Mouse (Mus musculus): ENCODE results near the gene Wdtc1. TPM values are rescaled to one million over a fixed set of nuclear protein-coding genes. Genes with fewer than 3 reads are reported as not detected.
A peak's percentile ranks its signal among the peaks of the same experiment; 100 is the strongest.

Gene Wdtc1
- polyA plus RNA-seq, 1 experiment from 2014 or later = 18.7 TPM

DNA sequence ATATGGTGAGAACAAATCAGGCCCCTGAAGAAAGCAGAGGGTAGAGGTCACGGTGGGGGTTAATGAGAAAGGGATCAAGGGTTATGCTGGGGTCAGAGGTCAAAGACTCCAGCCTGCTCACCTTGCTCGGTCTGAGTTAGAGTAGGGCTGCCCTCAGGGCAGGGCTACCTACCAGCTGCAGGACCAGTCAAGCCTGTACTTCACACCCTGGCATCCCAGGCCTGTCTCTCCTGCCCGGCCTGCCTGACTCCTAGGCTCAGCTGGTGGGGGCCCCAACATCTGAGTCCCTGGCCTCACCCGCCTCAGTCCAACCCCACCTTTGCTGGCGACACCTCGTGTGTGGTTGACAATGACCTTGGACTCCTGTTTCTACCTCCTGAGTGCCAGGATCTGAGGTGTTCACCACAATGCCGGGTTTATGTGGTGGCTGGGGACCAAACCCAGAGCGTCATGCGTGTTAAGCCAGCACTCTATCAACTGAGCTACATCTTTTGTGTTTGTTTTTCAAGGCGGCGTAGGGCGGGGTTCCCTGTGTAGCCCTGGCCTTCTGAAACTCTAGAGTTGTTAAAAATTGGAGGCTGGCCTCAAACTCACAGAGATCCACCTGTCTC is 95.4 kb downstream of the Wdtc1 start:
- no peak overlapping the region for H3K27ac ChIP-seq
- 0 out of 2 replicates have a peak, but pooled peaks cover 1% of the 10 kb centered on the region for H3K36me3 ChIP-seq
- H3K27me3 ChIP-seq = peaks cover 45% of the 10 kb centered on the region
- no peak overlapping the region for H3K4me3 ChIP-seq
- H3K9me3 ChIP-seq = no peaks in the 10 kb centered on the region
- no peak overlapping the region for H3K4me2 ChIP-seq (replicated peaks)
- no peak for ATAC-seq (ENCODE audit: insufficient number of reproducible peaks, insufficient read depth, low FRiP score, low TSS enrichment)
- 68% methylated on average over 12 of the region's 12 CpGs for WGBS
- peaks cover 7% of the 10 kb centered on the region; the same call in 1 of the 2 replicates for H3K4me1 ChIP-seq
- no peak overlapping the region for H3K9ac ChIP-seq

GRCm38 (mm10) chr4:133257230-133257629 is 96.1 kb downstream of the Wdtc1 start:
- 27% methylated on average over 12 of the region's 12 CpGs for WGBS
- Histone ChIP-seq H3K36me3 (no peaks in the 10 kb centered on the region), H3K4me2 (replicated peaks) (0 out of 2 replicates have a peak overlapping the region, but pooled peaks have one; percentile 3), H3K4me1 (peaks cover 6% of the 10 kb centered on the region; the same call in 1 of the 2 replicates), H3K4me3 (0 out of 2 replicates have a peak overlapping the region, but pooled peaks have one; percentile 7), H3K9me3 (no peaks in the 10 kb centered on the region), H3K27ac (no peak overlapping the region), H3K27me3 (peaks cover 52% of the 10 kb centered on the region), H3K9ac (no peak overlapping the region)
- no peak for ATAC-seq (ENCODE audit: insufficient number of reproducible peaks, insufficient read depth, low FRiP score, low TSS enrichment)

DNA sequence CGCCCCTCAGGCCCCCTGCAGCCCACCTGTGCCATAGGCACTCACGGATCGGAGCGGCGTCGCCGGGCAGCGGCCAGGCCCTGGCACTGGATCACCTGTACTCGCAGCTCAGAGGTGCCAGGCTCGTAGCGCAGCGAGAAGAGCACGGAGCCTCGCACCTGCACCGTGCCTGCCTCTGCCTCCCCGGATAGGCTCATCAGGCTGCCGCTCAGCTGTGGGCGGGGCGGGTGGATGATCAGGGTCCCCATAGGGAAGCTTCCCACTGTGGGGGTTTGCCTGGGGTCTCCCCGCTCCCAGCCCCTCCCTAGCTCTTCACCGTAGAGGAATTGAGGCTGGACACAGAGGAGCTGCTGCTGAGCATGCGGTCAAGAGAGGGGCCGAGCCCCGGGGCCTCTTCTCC is 96.5 kb downstream of the Wdtc1 start:
- WGBS = 21% methylated on average over 24 of the region's 24 CpGs
- no peak; the same call in 1 of the 2 replicates for ATAC-seq (ENCODE audit: insufficient number of reproducible peaks, insufficient read depth, low FRiP score, low TSS enrichment)
- no peaks in the 10 kb centered on the region for H3K36me3 ChIP-seq
- H3K27me3 ChIP-seq = peaks cover 56% of the 10 kb centered on the region
- H3K4me3 ChIP-seq = 0 out of 2 replicates have a peak overlapping the region, but pooled peaks have one; percentile 7
- no peak overlapping the region for H3K9ac ChIP-seq
- no peaks in the 10 kb centered on the region for H3K9me3 ChIP-seq
- H3K27ac ChIP-seq = no peak overlapping the region
- peaks cover 5% of the 10 kb centered on the region; the same call in 1 of the 2 replicates for H3K4me1 ChIP-seq
- H3K4me2 ChIP-seq (replicated peaks) = 0 out of 2 replicates have a peak overlapping the region, but pooled peaks have one; percentile 3

DNA sequence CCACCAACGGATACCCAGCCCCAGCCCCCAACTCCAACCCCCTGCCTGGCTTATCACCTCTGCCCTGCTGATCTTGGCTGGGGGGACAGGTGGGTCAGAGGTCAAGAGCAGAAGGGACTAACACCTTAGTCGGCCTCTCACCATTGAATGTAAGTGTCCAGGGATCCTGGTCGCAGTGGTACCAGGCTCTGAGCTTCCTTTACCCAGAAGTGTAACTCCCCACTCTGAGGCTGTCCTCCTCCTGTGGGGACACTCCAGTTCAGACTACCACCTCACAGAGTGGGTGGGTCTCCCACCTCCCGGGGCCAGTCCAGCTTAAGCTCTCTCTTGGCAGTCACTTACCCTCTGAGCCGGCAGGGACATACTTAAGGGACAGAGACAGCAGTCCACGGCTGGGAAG is 97.9 kb downstream of the Wdtc1 start:
- Histone ChIP-seq H3K36me3 (no peaks in the 10 kb centered on the region), H3K4me1 (peaks cover 16% of the 10 kb centered on the region), H3K9ac (no peak overlapping the region), H3K27ac (no peak overlapping the region), H3K27me3 (peaks cover 70% of the 10 kb centered on the region), H3K4me2 (replicated peaks) (no peak overlapping the region), H3K9me3 (no peaks in the 10 kb centered on the region), H3K4me3 (no peak overlapping the region)
- ATAC-seq (ENCODE audit: insufficient number of reproducible peaks, insufficient read depth, low FRiP score, low TSS enrichment) = no peak
- whole genome bisulfite sequencing = 65% methylated on average over 6 of the region's 6 CpGs

- peaks cover 88% of the 10 kb centered on the region for H3K27me3 ChIP-seq
- no peaks in the 10 kb centered on the region for H3K36me3 ChIP-seq
- no peak overlapping the region for H3K9ac ChIP-seq
- H3K27ac ChIP-seq = no peak overlapping the region
- no peak overlapping the region for H3K4me3 ChIP-seq
- no peak overlapping the region for H3K4me2 ChIP-seq (replicated peaks)
- ATAC-seq (ENCODE audit: insufficient number of reproducible peaks, insufficient read depth, low FRiP score, low TSS enrichment) = no peak
- peaks cover 20% of the 10 kb centered on the region for H3K4me1 ChIP-seq
- 84% methylated on average over 12 of the region's 12 CpGs for WGBS
- H3K9me3 ChIP-seq = no peaks in the 10 kb centered on the region
Observed at GRCm38 (mm10) chr4:133253412-133253811, 99.9 kb downstream of the Wdtc1 start.

DNA sequence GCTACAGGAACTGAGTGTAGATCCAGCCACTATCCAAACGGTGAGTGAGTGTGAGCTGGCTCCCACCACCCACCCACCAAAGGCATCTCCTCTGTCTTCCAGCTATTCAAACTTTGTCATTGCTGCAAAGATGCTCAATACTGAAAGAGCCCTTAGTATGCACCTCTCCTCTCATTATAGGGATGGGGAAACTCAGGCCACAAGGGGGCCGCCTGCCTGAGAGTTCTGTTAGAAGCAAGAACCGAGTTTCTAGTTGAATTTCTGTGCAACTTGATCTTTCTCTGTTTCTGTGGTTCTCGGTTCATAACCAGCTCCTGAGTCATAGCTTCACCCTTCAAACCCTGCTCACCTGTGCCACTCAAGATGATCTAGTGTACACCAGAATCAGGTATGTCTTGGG is 101.2 kb downstream of the Wdtc1 start:
- no peak overlapping the region for H3K4me2 ChIP-seq (replicated peaks)
- no peaks in the 10 kb centered on the region for H3K9me3 ChIP-seq
- no peaks in the 10 kb centered on the region for H3K36me3 ChIP-seq
- no peak for ATAC-seq (ENCODE audit: insufficient number of reproducible peaks, insufficient read depth, low FRiP score, low TSS enrichment)
- no peak overlapping the region for H3K4me3 ChIP-seq
- H3K4me1 ChIP-seq = peaks cover 20% of the 10 kb centered on the region
- 36% methylated on average over 4 of the region's 4 CpGs for WGBS
- H3K27me3 ChIP-seq = peaks cover 92% of the 10 kb centered on the region
- no peak overlapping the region for H3K9ac ChIP-seq
- no peak overlapping the region for H3K27ac ChIP-seq

DNA sequence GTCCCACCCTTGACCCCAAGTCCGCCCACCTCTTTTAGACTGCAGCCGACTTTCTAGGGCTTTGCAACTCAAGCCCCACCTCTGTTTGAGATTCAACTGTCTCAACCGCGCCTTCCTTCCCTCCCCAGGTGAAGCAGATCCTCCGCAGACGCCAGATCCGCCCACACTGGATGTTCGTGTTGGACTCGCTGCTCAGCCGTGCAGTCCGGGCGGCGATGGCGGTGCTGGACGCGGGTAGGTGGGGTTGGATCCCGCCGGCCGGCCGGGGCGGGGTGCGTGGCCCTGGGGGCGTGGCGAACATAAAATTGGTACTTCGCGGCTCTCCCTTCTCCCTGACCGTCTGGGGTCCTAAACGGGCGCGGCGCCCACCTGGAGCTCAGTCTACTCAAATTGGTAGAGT is 102.1 kb downstream of the Wdtc1 start:
- no peaks in the 10 kb centered on the region for H3K36me3 ChIP-seq
- H3K4me2 ChIP-seq (replicated peaks) = peak overlapping the region; percentile 65
- peaks cover 16% of the 10 kb centered on the region for H3K4me1 ChIP-seq
- H3K9ac ChIP-seq = peak overlapping the region; percentile 44
- no peaks in the 10 kb centered on the region for H3K9me3 ChIP-seq
- H3K27me3 ChIP-seq = peaks cover 92% of the 10 kb centered on the region
- H3K27ac ChIP-seq = no peak overlapping the region
- ATAC-seq (ENCODE audit: insufficient number of reproducible peaks, insufficient read depth, low FRiP score, low TSS enrichment) = no peak
- WGBS = 1% methylated on average over 28 of the region's 31 CpGs
- H3K4me3 ChIP-seq = peak overlapping the region; percentile 40

DNA sequence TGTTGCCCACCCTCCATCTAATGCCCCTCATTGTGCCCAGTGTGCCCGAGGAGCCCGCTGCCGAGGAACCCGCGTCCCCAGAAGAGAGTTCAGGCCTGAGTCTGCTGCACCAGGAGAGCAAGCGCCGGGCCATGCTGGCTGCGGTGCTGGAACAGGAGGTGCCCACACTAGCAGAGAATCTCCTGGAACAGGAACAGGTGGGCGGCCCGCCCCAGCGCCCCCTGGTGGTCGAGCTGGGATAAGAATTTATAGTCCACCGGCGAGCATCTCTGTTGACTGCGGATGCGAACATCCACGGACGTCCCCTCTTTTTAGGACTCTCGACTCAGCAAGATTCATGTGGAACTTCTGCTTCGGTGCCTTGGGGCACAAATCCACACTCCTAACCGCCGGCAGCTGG is 102.7 kb downstream of the Wdtc1 start:
- H3K27ac ChIP-seq = no peak overlapping the region
- WGBS = 4% methylated on average over 22 of the region's 22 CpGs
- H3K4me2 ChIP-seq (replicated peaks) = peak overlapping the region; percentile 65
- H3K4me3 ChIP-seq = peak overlapping the region; percentile 40
- H3K9ac ChIP-seq = no peak overlapping the region; the same call in 1 of the 2 replicates
- peaks cover 16% of the 10 kb centered on the region for H3K4me1 ChIP-seq
- H3K9me3 ChIP-seq = no peaks in the 10 kb centered on the region
- no peaks in the 10 kb centered on the region for H3K36me3 ChIP-seq
- no peak for ATAC-seq (ENCODE audit: insufficient number of reproducible peaks, insufficient read depth, low FRiP score, low TSS enrichment)
- H3K27me3 ChIP-seq = peaks cover 90% of the 10 kb centered on the region

GRCm38 (mm10) chr4:133247806-133248449 is 105.4 kb downstream of the Wdtc1 start:
- Histone ChIP-seq H3K4me2 (replicated peaks) (no peak overlapping the region), H3K9me3 (no peaks in the 10 kb centered on the region), H3K9ac (no peak overlapping the region), H3K4me3 (no peak overlapping the region), H3K27ac (no peak overlapping the region), H3K27me3 (peaks cover 86% of the 10 kb centered on the region), H3K36me3 (no peaks in the 10 kb centered on the region), H3K4me1 (peaks cover 16% of the 10 kb centered on the region)
- WGBS = 75% methylated on average over 13 of the region's 13 CpGs
- ATAC-seq (ENCODE audit: insufficient number of reproducible peaks, insufficient read depth, low FRiP score, low TSS enrichment) = no peak

GRCm38 (mm10) chr4:133247072-133247471 is 106.2 kb downstream of the Wdtc1 start:
- WGBS = 24% methylated on average over 15 of the region's 15 CpGs
- no peak overlapping the region for H3K27ac ChIP-seq
- no peak overlapping the region for H3K9ac ChIP-seq
- peaks cover 16% of the 10 kb centered on the region for H3K4me1 ChIP-seq
- H3K4me3 ChIP-seq = no peak overlapping the region
- H3K9me3 ChIP-seq = no peaks in the 10 kb centered on the region
- no peak for ATAC-seq (ENCODE audit: insufficient number of reproducible peaks, insufficient read depth, low FRiP score, low TSS enrichment)
- H3K36me3 ChIP-seq = no peaks in the 10 kb centered on the region
- H3K4me2 ChIP-seq (replicated peaks) = no peak overlapping the region
- peaks cover 86% of the 10 kb centered on the region for H3K27me3 ChIP-seq

DNA sequence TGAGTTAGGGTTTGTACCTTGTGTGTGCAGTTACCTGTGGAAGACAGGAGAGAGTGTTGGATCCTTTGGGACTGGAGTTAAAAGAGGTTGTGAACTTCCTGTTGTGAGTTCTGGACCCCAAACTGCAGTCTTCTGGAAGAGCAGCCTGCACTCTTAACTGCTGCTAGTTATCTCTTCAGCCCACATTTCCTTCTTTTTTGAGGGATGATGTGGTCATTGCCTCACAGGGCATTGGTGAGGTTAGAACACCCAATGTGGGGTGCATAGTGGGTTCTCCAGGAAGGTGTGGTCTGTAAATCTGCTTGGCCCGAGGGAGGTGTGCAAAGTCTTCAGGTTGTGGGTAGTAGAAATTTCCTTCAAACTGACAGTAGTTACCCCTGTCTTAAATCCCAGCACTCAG is 109.0 kb downstream of the Wdtc1 start:
- no peak for ATAC-seq (ENCODE audit: insufficient number of reproducible peaks, insufficient read depth, low FRiP score, low TSS enrichment)
- Histone ChIP-seq H3K27ac (no peak overlapping the region), H3K27me3 (peaks cover 66% of the 10 kb centered on the region), H3K4me1 (peaks cover 9% of the 10 kb centered on the region; the same call in 1 of the 2 replicates), H3K4me3 (no peak overlapping the region), H3K9ac (no peak overlapping the region), H3K36me3 (no peaks in the 10 kb centered on the region), H3K9me3 (no peaks in the 10 kb centered on the region), H3K4me2 (replicated peaks) (no peak overlapping the region)
- WGBS = 79% methylated on average over 1 of the region's 1 CpGs

- Histone ChIP-seq H3K9ac (no peak overlapping the region), H3K36me3 (no peaks in the 10 kb centered on the region), H3K4me2 (replicated peaks) (no peak overlapping the region), H3K9me3 (no peaks in the 10 kb centered on the region), H3K27me3 (peaks cover 60% of the 10 kb centered on the region), H3K27ac (no peak overlapping the region), H3K4me3 (no peak overlapping the region), H3K4me1 (peaks cover 9% of the 10 kb centered on the region; the same call in 1 of the 2 replicates)
- ATAC-seq (ENCODE audit: insufficient number of reproducible peaks, insufficient read depth, low FRiP score, low TSS enrichment) = no peak
- 40% methylated on average over 13 of the region's 13 CpGs for WGBS
Observed at GRCm38 (mm10) chr4:133243538-133243937, 109.7 kb downstream of the Wdtc1 start.

Data from embryonic facial prominence, embryonic 12.5 days (tissue).